ENCODE assay signal across 14 mouse cellular contexts in genomic region chr11:67079740-67080139, GRCm38 (mm10). TPM values are rescaled to one million over a fixed set of nuclear protein-coding genes. Genes with fewer than 3 reads are reported as not detected.
DNase-seq lines count a peak whose midpoint lies in the region; ATAC-seq and TF ChIP-seq lines count a peak whose summit lies in the region.
"Had no signal": no experiment of that assay in that cellular context is flagged by ENCODE, and none has a peak within 500 bp of the region (broad histone marks: within the 10 kb centered on the region; RNA-seq: fewer than 3 reads in every experiment).

No protein-coding gene starts in this region.

- peaks cover 3% of the 10 kb centered on the region; the same call in 1 of the 2 replicates for H3K4me1 ChIP-seq in forebrain, embryonic 14.5 days (ENCODE audit: control insufficient read depth, insufficient read depth, low read length)
- peaks cover 20% of the 10 kb centered on the region; the same call in 1 of the 2 replicates for H3K4me1 ChIP-seq in forebrain, embryonic 13.5 days
- no peaks in the 10 kb centered on the region for H3K4me1 ChIP-seq in hindbrain, embryonic 11.5 days (replicated peaks; ENCODE audit: control insufficient read depth, insufficient read depth, low read length)
- H3K4me1 ChIP-seq in midbrain, embryonic 13.5 days (replicated peaks): peaks cover 28% of the 10 kb centered on the region
- H3K4me1 ChIP-seq: embryonic facial prominence, embryonic 15.5 days had no signal

- H3K9ac ChIP-seq in forebrain, embryonic 14.5 days (ENCODE audit: low read length): no peak overlapping the region
- H3K9ac ChIP-seq in forebrain, embryonic 13.5 days: no peak overlapping the region
- H3K9ac ChIP-seq in hindbrain, embryonic 11.5 days (ENCODE audit: low read depth, low read length): no peak overlapping the region
- H3K9ac ChIP-seq in midbrain, embryonic 13.5 days (replicated peaks): no peak overlapping the region
- H3K9ac ChIP-seq: embryonic facial prominence, embryonic 15.5 days; liver, postnatal 0 days had no signal

- TF ChIP-seq CTCF in brain, embryonic 14.5 days (IDR thresholded peaks at IDR 0.05; ENCODE audit: borderline replicate concordance, extremely low read depth, insufficient read depth, insufficient read length): no peak

- no peaks in the 10 kb centered on the region for H3K9me3 ChIP-seq in forebrain, embryonic 14.5 days (replicated peaks; ENCODE audit: control insufficient read depth, low read length)
- H3K9me3 ChIP-seq in forebrain, embryonic 13.5 days (replicated peaks): no peaks in the 10 kb centered on the region
- H3K9me3 ChIP-seq in hindbrain, embryonic 11.5 days (ENCODE audit: control insufficient read depth, low read length): no peaks in the 10 kb centered on the region
- H3K9me3 ChIP-seq in midbrain, embryonic 13.5 days: no peaks in the 10 kb centered on the region
- H3K9me3 ChIP-seq: embryonic facial prominence, embryonic 15.5 days; heart, embryonic 10.5 days had no signal

- peak overlapping the region; percentile 21; the same call in 1 of the 2 replicates for H3K27ac ChIP-seq in forebrain, embryonic 14.5 days (ENCODE audit: low read depth, low read length)
- H3K27ac ChIP-seq in forebrain, embryonic 13.5 days: no peak overlapping the region
- no peak overlapping the region for H3K27ac ChIP-seq in hindbrain, embryonic 11.5 days (ENCODE audit: low read depth, low read length)
- peak overlapping the region; percentile 65 for H3K27ac ChIP-seq in midbrain, embryonic 13.5 days
- H3K27ac ChIP-seq: embryonic facial prominence, embryonic 15.5 days; heart, embryonic 10.5 days; stomach, postnatal 0 days had no signal

- 58% methylated on average over 11 of the region's 11 CpGs for WGBS in forebrain, embryonic 14.5 days
- 54% methylated on average over 11 of the region's 11 CpGs for WGBS in forebrain, embryonic 13.5 days
- WGBS in hindbrain, embryonic 11.5 days: 53% methylated on average over 11 of the region's 11 CpGs
- WGBS in midbrain, embryonic 13.5 days: 44% methylated on average over 11 of the region's 11 CpGs

- H3K36me3 ChIP-seq in forebrain, embryonic 14.5 days (ENCODE audit: control insufficient read depth, insufficient read depth, low read length): no peaks in the 10 kb centered on the region
- H3K36me3 ChIP-seq in forebrain, embryonic 13.5 days (ENCODE audit: poor library complexity, severe bottlenecking): no peaks in the 10 kb centered on the region
- H3K36me3 ChIP-seq in hindbrain, embryonic 11.5 days (ENCODE audit: control insufficient read depth, insufficient read depth, low read length): no peaks in the 10 kb centered on the region
- H3K36me3 ChIP-seq in midbrain, embryonic 13.5 days: no peaks in the 10 kb centered on the region
- H3K36me3 ChIP-seq: embryonic facial prominence, embryonic 15.5 days; heart, embryonic 10.5 days had no signal

- no peak for TF ChIP-seq POLR2A in brain, embryonic 14.5 days (IDR thresholded peaks at IDR 0.05; ENCODE audit: borderline replicate concordance, extremely low read depth, insufficient read depth, insufficient read length, poor library complexity, severe bottlenecking)

- no peak for DNase-seq in forebrain, embryonic 14.5 days (ENCODE audit: low spot score)
- DNase-seq in brain, embryonic 14.5 days (ENCODE audit: low read depth): peak; percentile 28
- DNase-seq in hindbrain, embryonic 11.5 days (ENCODE audit: low spot score): peak; percentile 34
- no peak for DNase-seq in thymus, postnatal 4 days
- no peak for DNase-seq in heart, adult 8-10 months (ENCODE audit: low spot score)

- H3K4me2 ChIP-seq in forebrain, embryonic 14.5 days (ENCODE audit: low read length): no peak overlapping the region
- no peak overlapping the region for H3K4me2 ChIP-seq in forebrain, embryonic 13.5 days
- no peak overlapping the region for H3K4me2 ChIP-seq in hindbrain, embryonic 11.5 days (replicated peaks; ENCODE audit: low read depth, low read length)
- no peak overlapping the region for H3K4me2 ChIP-seq in midbrain, embryonic 13.5 days (replicated peaks)
- H3K4me2 ChIP-seq: embryonic facial prominence, embryonic 15.5 days had no signal

- no peak for ATAC-seq in forebrain, embryonic 14.5 days
- ATAC-seq in forebrain, embryonic 13.5 days: no peak
- ATAC-seq in hindbrain, embryonic 11.5 days (ENCODE audit: low FRiP score): peak; percentile 43
- ATAC-seq in midbrain, embryonic 13.5 days: peak; percentile 31; the same call in 1 of the 2 replicates

- H3K27me3 ChIP-seq in forebrain, embryonic 14.5 days (replicated peaks; ENCODE audit: control insufficient read depth, insufficient read depth, low read length): peaks cover 13% of the 10 kb centered on the region
- peaks cover 21% of the 10 kb centered on the region for H3K27me3 ChIP-seq in forebrain, embryonic 13.5 days
- peaks cover 7% of the 10 kb centered on the region for H3K27me3 ChIP-seq in hindbrain, embryonic 11.5 days (ENCODE audit: control insufficient read depth, insufficient read depth, low read length)
- H3K27me3 ChIP-seq in midbrain, embryonic 13.5 days: peaks cover 21% of the 10 kb centered on the region

- H3K4me3 ChIP-seq in forebrain, embryonic 14.5 days (ENCODE audit: low read depth, low read length): no peak overlapping the region
- no peak overlapping the region for H3K4me3 ChIP-seq in forebrain, embryonic 13.5 days
- H3K4me3 ChIP-seq in hindbrain, embryonic 11.5 days (ENCODE audit: low read depth, low read length): no peak overlapping the region
- no peak overlapping the region for H3K4me3 ChIP-seq in midbrain, embryonic 13.5 days (replicated peaks)
- H3K4me3 ChIP-seq: heart, embryonic 10.5 days had no signal

RNA-seq across cellular contexts. Expression of gene Myh3, which starts 1.6 kb away (rescaled TPM):
- polyA plus RNA-seq in forebrain, embryonic 14.5 days (2014; fragmentation: Nextera tagmentation; extraction: Ambion mirVana): 0.04 and 0.06 TPM in 2 replicates
- polyA plus RNA-seq in forebrain, embryonic 13.5 days (2015; fragmentation: Nextera tagmentation; extraction: Ambion mirVana): 0.06 and 0.17 TPM in 2 replicates
- polyA plus RNA-seq in brain, embryonic 14.5 days (2012; rRNA removed): 1.2 and 1.4 TPM in 2 replicates
- polyA plus RNA-seq in hindbrain, embryonic 11.5 days (2014; fragmentation: Nextera tagmentation; extraction: Ambion mirVana): 2.3 and 4.1 TPM in 2 replicates
- polyA plus RNA-seq in midbrain, embryonic 13.5 days (2015; fragmentation: Nextera tagmentation; extraction: Ambion mirVana): 0.35 and 0.39 TPM in 2 replicates
- total RNA-seq in heart, adult 8-10 months (2022): under 1 TPM in 2 of 4 experiments, not detected in 2; 0.03 TPM
- total RNA-seq: liver, adult 2 months; megakaryocyte progenitor cell, adult 5-6 weeks; neutrophil, adult 5-6 weeks had no signal
- polyA plus RNA-seq: liver, adult 2 months had no signal

RNA-seq across cellular contexts. Expression of gene Sco1, which starts 27.3 kb away (rescaled TPM):
- polyA plus RNA-seq in forebrain, embryonic 14.5 days (2014; fragmentation: Nextera tagmentation; extraction: Ambion mirVana): 9.3 and 10.3 TPM in 2 replicates
- 14.2 and 14.4 TPM in 2 replicates for polyA plus RNA-seq in forebrain, embryonic 13.5 days (2015; fragmentation: Nextera tagmentation; extraction: Ambion mirVana)
- polyA plus RNA-seq in brain, embryonic 14.5 days (2012; rRNA removed): 5.6 and 7.5 TPM in 2 replicates
- 16.1 and 20.0 TPM in 2 replicates for polyA plus RNA-seq in hindbrain, embryonic 11.5 days (2014; fragmentation: Nextera tagmentation; extraction: Ambion mirVana)
- polyA plus RNA-seq in midbrain, embryonic 13.5 days (2015; fragmentation: Nextera tagmentation; extraction: Ambion mirVana): 15.1 and 16.4 TPM in 2 replicates
- 10 to 100 TPM; 20.7 to 25.9 (median 23.3) TPM for total RNA-seq in heart, adult 8-10 months (2022)

RNA-seq across cellular contexts. Expression of gene Adprm, which starts 27.3 kb away (rescaled TPM):
- 35.4 and 38.8 TPM in 2 replicates for polyA plus RNA-seq in forebrain, embryonic 14.5 days (2014; fragmentation: Nextera tagmentation; extraction: Ambion mirVana)
- 34.8 and 37.2 TPM in 2 replicates for polyA plus RNA-seq in forebrain, embryonic 13.5 days (2015; fragmentation: Nextera tagmentation; extraction: Ambion mirVana)
- 28.8 and 33.5 TPM in 2 replicates for polyA plus RNA-seq in brain, embryonic 14.5 days (2012; rRNA removed)
- 38.7 and 39.0 TPM in 2 replicates for polyA plus RNA-seq in hindbrain, embryonic 11.5 days (2014; fragmentation: Nextera tagmentation; extraction: Ambion mirVana)
- 37.0 and 38.5 TPM in 2 replicates for polyA plus RNA-seq in midbrain, embryonic 13.5 days (2015; fragmentation: Nextera tagmentation; extraction: Ambion mirVana)
- 10 to 100 TPM in 3 of 4 experiments, 1 to 10 TPM in 1; 9.8 to 13.1 (median 11.5) TPM for total RNA-seq in heart, adult 8-10 months (2022)

RNA-seq across cellular contexts. Expression of gene Tmem220, which starts 54.8 kb away (rescaled TPM):
- polyA plus RNA-seq in forebrain, embryonic 14.5 days (2014; fragmentation: Nextera tagmentation; extraction: Ambion mirVana): 0.36 and 0.62 TPM in 2 replicates
- 0.34 and 0.50 TPM in 2 replicates for polyA plus RNA-seq in forebrain, embryonic 13.5 days (2015; fragmentation: Nextera tagmentation; extraction: Ambion mirVana)
- polyA plus RNA-seq in brain, embryonic 14.5 days (2012; rRNA removed): 0.45 and 0.93 TPM in 2 replicates
- polyA plus RNA-seq in hindbrain, embryonic 11.5 days (2014; fragmentation: Nextera tagmentation; extraction: Ambion mirVana): 1.4 and 1.5 TPM in 2 replicates
- 0.89 and 0.93 TPM in 2 replicates for polyA plus RNA-seq in midbrain, embryonic 13.5 days (2015; fragmentation: Nextera tagmentation; extraction: Ambion mirVana)
- total RNA-seq in heart, adult 8-10 months (2022): 1 to 10 TPM; 1.6 to 2.6 (median 2.0) TPM

Comparison
In these comparisons a context has a peak if more than half of its experiments do, and no peak if none do; other contexts are left out.
1. H3K27ac ChIP-seq: peak in forebrain, embryonic 14.5 days (single experiment) and midbrain, embryonic 13.5 days (single experiment); none in forebrain, embryonic 13.5 days (single experiment) and hindbrain, embryonic 11.5 days (single experiment).
2. ATAC-seq: peak in hindbrain, embryonic 11.5 days (single experiment) and midbrain, embryonic 13.5 days (single experiment); none in forebrain, embryonic 14.5 days (single experiment) and forebrain, embryonic 13.5 days (single experiment).
3. DNase-seq: peak in brain, embryonic 14.5 days (single experiment) and hindbrain, embryonic 11.5 days (single experiment); none in forebrain, embryonic 14.5 days (single experiment), thymus, postnatal 4 days (single experiment) and heart, adult 8-10 months (single experiment).